Mouse (Mus musculus) lung, postnatal 4 days (tissue): ENCODE data around the gene Rnf144b.

Experiments used
- DNase-seq, 2 experiments: peaks; one replicate each; pipeline ENCODE4 v3.0.0; 2021

The Rnf144b gene

GRCm38 (mm10) chr13:47122537-47123430 lies at the start of gene Rnf144b:
Gene Rnf144b, plus strand, starts transcription at chr13:47122656.
- DNase-seq: peak; percentile 57 to 62

- no peak for DNase-seq
Measured at GRCm38 (mm10) chr13:47076156-47076555, 46.3 kb upstream of the Rnf144b start.

GRCm38 (mm10) chr13:47077367-47077766 lies 45.1 kb upstream of the Rnf144b start:
- DNase-seq: no peak

- DNase-seq: no peak
Measured at GRCm38 (mm10) chr13:47078799-47079198, 43.7 kb upstream of the Rnf144b start.

- no peak for DNase-seq
Measured at GRCm38 (mm10) chr13:47080905-47081505, 41.5 kb upstream of the Rnf144b start.

GRCm38 (mm10) chr13:47088433-47088832 lies 34.0 kb upstream of the Rnf144b start:
- DNase-seq: no peak

GRCm38 (mm10) chr13:47089271-47089670 lies 33.2 kb upstream of the Rnf144b start:
- no peak for DNase-seq

GRCm38 (mm10) chr13:47093791-47094190 lies 28.7 kb upstream of the Rnf144b start:
- no peak for DNase-seq

GRCm38 (mm10) chr13:47096591-47096990 lies 25.9 kb upstream of the Rnf144b start:
- DNase-seq: no peak

- no peak for DNase-seq
Measured at GRCm38 (mm10) chr13:47099265-47099664, 23.2 kb upstream of the Rnf144b start.

GRCm38 (mm10) chr13:47100587-47100986 lies 21.9 kb upstream of the Rnf144b start:
- no peak for DNase-seq

GRCm38 (mm10) chr13:47104146-47104545 lies 18.3 kb upstream of the Rnf144b start:
- DNase-seq: no peak

- DNase-seq: peak in 1 of 2 experiments; percentile 49
Measured at GRCm38 (mm10) chr13:47104856-47105541, 17.5 kb upstream of the Rnf144b start.

GRCm38 (mm10) chr13:47105711-47106579 lies 16.5 kb upstream of the Rnf144b start, which contains the start of gene Dek:
Gene Dek, minus strand, starts transcription at chr13:47106201.
- DNase-seq: peak; percentile 90 to 93

GRCm38 (mm10) chr13:47106580-47106888 lies 15.9 kb upstream of the Rnf144b start:
- no peak for DNase-seq

- no peak for DNase-seq
Measured at GRCm38 (mm10) chr13:47109239-47109638, 13.2 kb upstream of the Rnf144b start.

GRCm38 (mm10) chr13:47111185-47111584 lies 11.3 kb upstream of the Rnf144b start:
- DNase-seq: no peak

- no peak for DNase-seq
Measured at GRCm38 (mm10) chr13:47112056-47112455, 10.4 kb upstream of the Rnf144b start.

GRCm38 (mm10) chr13:47112924-47113323 lies 9.5 kb upstream of the Rnf144b start:
- DNase-seq: no peak

GRCm38 (mm10) chr13:47116000-47116399 lies 6.5 kb upstream of the Rnf144b start:
- no peak for DNase-seq

- DNase-seq: peak in 1 of 2 experiments; percentile 18
Measured at GRCm38 (mm10) chr13:47121333-47121889, 1.0 kb upstream of the Rnf144b start.

- DNase-seq: no peak
Measured at GRCm38 (mm10) chr13:47124449-47124848, 2.0 kb downstream of the Rnf144b start.
